Mouse (Mus musculus): ENCODE data around the gene Olfr411.

DNA sequence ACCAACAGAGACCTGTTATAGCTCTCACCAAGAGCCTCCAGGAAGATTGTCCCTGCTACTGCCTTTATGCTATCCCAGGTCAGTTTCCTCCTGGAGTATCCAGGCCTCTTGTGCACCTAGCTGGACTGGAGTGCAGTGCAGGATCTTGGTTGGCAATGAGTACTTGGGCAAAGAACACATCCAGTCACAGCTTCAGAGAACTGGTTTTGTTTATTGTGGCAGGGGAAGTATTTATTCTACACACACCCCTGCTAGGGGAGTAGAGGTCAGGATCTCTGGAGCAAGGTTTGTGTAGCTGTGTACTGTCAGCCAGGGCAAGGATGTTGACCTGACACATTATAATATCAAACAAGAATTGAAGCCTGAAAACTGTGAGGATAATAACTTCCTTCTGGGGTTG, 23.7 kb downstream of the Olfr411 start:
- TF ChIP-seq CTCF (IDR thresholded peaks at IDR 0.05; ENCODE audit: low read depth) (no peak), EP300 (IDR thresholded peaks at IDR 0.05; ENCODE audit: low read depth) (no peak)
